Mouse (Mus musculus): ENCODE results near the gene Mon1a. TPM values are rescaled to one million over a fixed set of nuclear protein-coding genes. Genes with fewer than 3 reads are reported as not detected.

The Mon1a gene
- total RNA-seq, 1 experiment = 5.4 TPM

- in situ Hi-C loops (cut with MboI; ENCODE audit: low sequenced_read_pairs in 2 of 2, unreplicated experiment in 2 of 2) = no loop called here
These were observed 31.5 kb downstream of the Mon1a start for GRCm38 (mm10) chr9:107919441-107919840.

GRCm38 (mm10) chr9:107923021-107923420, 35.1 kb downstream of the Mon1a start:
- Histone ChIP-seq H3K9me3 (ENCODE audit: control insufficient read depth, insufficient read depth, low read depth, low read length) (no peaks in the 10 kb centered on the region), H3K4me1 (ENCODE audit: control insufficient read depth in 2 of 2, insufficient read depth in 2 of 2, low read length in 2 of 2, poor library complexity in 1 of 2) (peaks cover 3 to 8% of the 10 kb centered on the region in 2 experiments; a peak in 2 of 4 replicates), H3K36me3 (ENCODE audit: control insufficient read depth, insufficient read depth, low read length, poor library complexity, severe bottlenecking) (no peaks in the 10 kb centered on the region), H3K4me3 (ENCODE audit: insufficient read depth in 1 of 2, low read depth in 1 of 2, low read length in 2 of 2, poor library complexity in 1 of 2, severe bottlenecking in 1 of 2) (no peak overlapping the region), H3K27ac (ENCODE audit: insufficient read depth, low read depth, low read length, poor library complexity, severe bottlenecking) (no peak overlapping the region), H3K9ac (ENCODE audit: insufficient read depth, low read depth, low read length, poor library complexity, severe bottlenecking) (no peak overlapping the region)
- in situ Hi-C loops (cut with MboI; ENCODE audit: low sequenced_read_pairs in 2 of 2, unreplicated experiment in 2 of 2) = no loop called here
- TF ChIP-seq MAFK (IDR thresholded peaks at IDR 0.05; ENCODE audit: insufficient read depth, low read depth, low read length) (no peak), HCFC1 (IDR thresholded peaks at IDR 0.05; ENCODE audit: borderline replicate concordance, insufficient read depth, low read length) (no peak), ZC3H11A (IDR thresholded peaks at IDR 0.05; ENCODE audit: borderline replicate concordance, low read depth, low read length) (no peak)
- DNase-seq (ENCODE audit: low read depth, low spot score) = peak; percentile 60

More at GRCm38 (mm10) chr9:107919441-107919840, 31.5 kb downstream of the Mon1a start:
- no peak overlapping the region for H3K9ac ChIP-seq (ENCODE audit: insufficient read depth, low read depth, low read length, poor library complexity, severe bottlenecking)
- DNase-seq (ENCODE audit: low read depth, low spot score) = no peak
- H3K4me3 ChIP-seq (ENCODE audit: insufficient read depth in 1 of 2, low read depth in 1 of 2, low read length in 2 of 2, poor library complexity in 1 of 2, severe bottlenecking in 1 of 2) = no peak overlapping the region
- TF ChIP-seq ZC3H11A (IDR thresholded peaks at IDR 0.05; ENCODE audit: borderline replicate concordance, low read depth, low read length) (no peak), MAFK (IDR thresholded peaks at IDR 0.05; ENCODE audit: insufficient read depth, low read depth, low read length) (no peak), HCFC1 (IDR thresholded peaks at IDR 0.05; ENCODE audit: borderline replicate concordance, insufficient read depth, low read length) (no peak), CHD2 (IDR thresholded peaks at IDR 0.05; ENCODE audit: low read depth, low read length) (no peak), ZNF384 (IDR thresholded peaks at IDR 0.05; ENCODE audit: low read depth, low read length) (no peak)
- H3K27ac ChIP-seq (ENCODE audit: insufficient read depth, low read depth, low read length, poor library complexity, severe bottlenecking) = no peak overlapping the region
- H3K36me3 ChIP-seq (ENCODE audit: control insufficient read depth, insufficient read depth, low read length, poor library complexity, severe bottlenecking) = no peaks in the 10 kb centered on the region
- no peaks in the 10 kb centered on the region for H3K9me3 ChIP-seq (ENCODE audit: control insufficient read depth, insufficient read depth, low read depth, low read length)
- H3K4me1 ChIP-seq (ENCODE audit: control insufficient read depth in 2 of 2, insufficient read depth in 2 of 2, low read length in 2 of 2, poor library complexity in 1 of 2) = peaks cover under 1 to 4% of the 10 kb centered on the region in 2 experiments; a peak in 3 of 4 replicates

- Histone ChIP-seq H3K4me3 (ENCODE audit: insufficient read depth in 1 of 2, low read depth in 1 of 2, low read length in 2 of 2, poor library complexity in 1 of 2, severe bottlenecking in 1 of 2) (no peak overlapping the region), H3K9ac (ENCODE audit: insufficient read depth, low read depth, low read length, poor library complexity, severe bottlenecking) (no peak overlapping the region), H3K4me1 (ENCODE audit: control insufficient read depth in 2 of 2, insufficient read depth in 2 of 2, low read length in 2 of 2, poor library complexity in 1 of 2) (peaks cover 3 to 8% of the 10 kb centered on the region in 2 experiments; a peak in 2 of 4 replicates), H3K9me3 (ENCODE audit: control insufficient read depth, insufficient read depth, low read depth, low read length) (no peaks in the 10 kb centered on the region), H3K36me3 (ENCODE audit: control insufficient read depth, insufficient read depth, low read length, poor library complexity, severe bottlenecking) (no peaks in the 10 kb centered on the region), H3K27ac (ENCODE audit: insufficient read depth, low read depth, low read length, poor library complexity, severe bottlenecking) (no peak overlapping the region)
- no peak for TF ChIP-seq CHD2 (IDR thresholded peaks at IDR 0.05; ENCODE audit: low read depth, low read length)
- no peak for TF ChIP-seq HCFC1 (IDR thresholded peaks at IDR 0.05; ENCODE audit: borderline replicate concordance, insufficient read depth, low read length)
- TF ChIP-seq ZNF384 (IDR thresholded peaks at IDR 0.05; ENCODE audit: low read depth, low read length) = no peak
- TF ChIP-seq ZC3H11A (IDR thresholded peaks at IDR 0.05; ENCODE audit: borderline replicate concordance, low read depth, low read length) = no peak
- TF ChIP-seq MAFK (IDR thresholded peaks at IDR 0.05; ENCODE audit: insufficient read depth, low read depth, low read length) = no peak
- in situ Hi-C loops (cut with MboI; ENCODE audit: low sequenced_read_pairs in 2 of 2, unreplicated experiment in 2 of 2) = no loop called here
- no peak for DNase-seq (ENCODE audit: low read depth, low spot score)
These were observed 36.0 kb downstream of the Mon1a start for GRCm38 (mm10) chr9:107923956-107924355.

- H3K27ac ChIP-seq (ENCODE audit: insufficient read depth, low read depth, low read length, poor library complexity, severe bottlenecking) = no peak overlapping the region
- no peaks in the 10 kb centered on the region for H3K9me3 ChIP-seq (ENCODE audit: control insufficient read depth, insufficient read depth, low read depth, low read length)
- TF ChIP-seq CHD2 (IDR thresholded peaks at IDR 0.05; ENCODE audit: low read depth, low read length) (no peak), ZC3H11A (IDR thresholded peaks at IDR 0.05; ENCODE audit: borderline replicate concordance, low read depth, low read length) (no peak)
- in situ Hi-C loops (cut with MboI; ENCODE audit: low sequenced_read_pairs in 2 of 2, unreplicated experiment in 2 of 2) = no loop called here
- no peaks in the 10 kb centered on the region for H3K36me3 ChIP-seq (ENCODE audit: control insufficient read depth, insufficient read depth, low read length, poor library complexity, severe bottlenecking)
- no peak overlapping the region for H3K9ac ChIP-seq (ENCODE audit: insufficient read depth, low read depth, low read length, poor library complexity, severe bottlenecking)
- H3K4me1 ChIP-seq (ENCODE audit: control insufficient read depth in 2 of 2, insufficient read depth in 2 of 2, low read length in 2 of 2, poor library complexity in 1 of 2) = peaks cover 3 to 8% of the 10 kb centered on the region in 2 experiments; a peak in 2 of 4 replicates
- no peak for DNase-seq (ENCODE audit: low read depth, low spot score)
- H3K4me3 ChIP-seq (ENCODE audit: insufficient read depth in 1 of 2, low read depth in 1 of 2, low read length in 2 of 2, poor library complexity in 1 of 2, severe bottlenecking in 1 of 2) = no peak overlapping the region
These were observed 37.3 kb downstream of the Mon1a start for GRCm38 (mm10) chr9:107925251-107925650.

GRCm38 (mm10) chr9:107926920-107927420, 39.0 kb downstream of the Mon1a start:
- in situ Hi-C loops (cut with MboI; ENCODE audit: low sequenced_read_pairs in 2 of 2, unreplicated experiment in 2 of 2) = no loop called here
- Histone ChIP-seq H3K4me1 (ENCODE audit: control insufficient read depth in 2 of 2, insufficient read depth in 2 of 2, low read length in 2 of 2, poor library complexity in 1 of 2) (peaks cover 3 to 8% of the 10 kb centered on the region in 2 experiments; a peak in 2 of 4 replicates), H3K4me3 (ENCODE audit: insufficient read depth in 1 of 2, low read depth in 1 of 2, low read length in 2 of 2, poor library complexity in 1 of 2, severe bottlenecking in 1 of 2) (no peak overlapping the region), H3K36me3 (ENCODE audit: control insufficient read depth, insufficient read depth, low read length, poor library complexity, severe bottlenecking) (no peaks in the 10 kb centered on the region), H3K9ac (ENCODE audit: insufficient read depth, low read depth, low read length, poor library complexity, severe bottlenecking) (no peak overlapping the region), H3K9me3 (ENCODE audit: control insufficient read depth, insufficient read depth, low read depth, low read length) (no peaks in the 10 kb centered on the region), H3K27ac (ENCODE audit: insufficient read depth, low read depth, low read length, poor library complexity, severe bottlenecking) (no peak overlapping the region)
- DNase-seq (ENCODE audit: low read depth, low spot score) = no peak
- TF ChIP-seq HCFC1 (IDR thresholded peaks at IDR 0.05; ENCODE audit: borderline replicate concordance, insufficient read depth, low read length) (no peak), CHD2 (IDR thresholded peaks at IDR 0.05; ENCODE audit: low read depth, low read length) (no peak), ZNF384 (IDR thresholded peaks at IDR 0.05; ENCODE audit: low read depth, low read length) (no peak), MAFK (IDR thresholded peaks at IDR 0.05; ENCODE audit: insufficient read depth, low read depth, low read length) (no peak), ZC3H11A (IDR thresholded peaks at IDR 0.05; ENCODE audit: borderline replicate concordance, low read depth, low read length) (no peak)

All from ES-E14 (cell line).